Mouse (Mus musculus) gastrocnemius, postnatal 36 days (tissue): ENCODE results near the gene Bricd5. TPM values are rescaled to one million over a fixed set of nuclear protein-coding genes. Genes with fewer than 3 reads are reported as not detected.
A peak's percentile ranks its signal among the peaks of the same experiment; 100 is the strongest.

ENCODE experiments used
- DNase-seq, 2 experiments: peaks; one replicate each; pipeline ENCODE4 v3.0.0; 2022
- intact Hi-C: fragments of 180-260 bp; cut with DNase I; formaldehyde crosslinking; loops from one replicate; pipeline ENCODE4 v1.15.1; 2025
- total RNA-seq, 2 experiments: library from RNA; stranded (reverse); gene quantifications; 2 replicates each; pipeline ENCODE4 v1.2.3; 2021

Gene Bricd5
- total RNA-seq, 2 experiments from 2014 or later = 0.26 TPM; not detected in 1

- DNase-seq = no peak
- intact Hi-C loops = no loop called here
These were observed 6.6 kb downstream of the Bricd5 start for GRCm38 (mm10) chr17:24480201-24480826.

DNA sequence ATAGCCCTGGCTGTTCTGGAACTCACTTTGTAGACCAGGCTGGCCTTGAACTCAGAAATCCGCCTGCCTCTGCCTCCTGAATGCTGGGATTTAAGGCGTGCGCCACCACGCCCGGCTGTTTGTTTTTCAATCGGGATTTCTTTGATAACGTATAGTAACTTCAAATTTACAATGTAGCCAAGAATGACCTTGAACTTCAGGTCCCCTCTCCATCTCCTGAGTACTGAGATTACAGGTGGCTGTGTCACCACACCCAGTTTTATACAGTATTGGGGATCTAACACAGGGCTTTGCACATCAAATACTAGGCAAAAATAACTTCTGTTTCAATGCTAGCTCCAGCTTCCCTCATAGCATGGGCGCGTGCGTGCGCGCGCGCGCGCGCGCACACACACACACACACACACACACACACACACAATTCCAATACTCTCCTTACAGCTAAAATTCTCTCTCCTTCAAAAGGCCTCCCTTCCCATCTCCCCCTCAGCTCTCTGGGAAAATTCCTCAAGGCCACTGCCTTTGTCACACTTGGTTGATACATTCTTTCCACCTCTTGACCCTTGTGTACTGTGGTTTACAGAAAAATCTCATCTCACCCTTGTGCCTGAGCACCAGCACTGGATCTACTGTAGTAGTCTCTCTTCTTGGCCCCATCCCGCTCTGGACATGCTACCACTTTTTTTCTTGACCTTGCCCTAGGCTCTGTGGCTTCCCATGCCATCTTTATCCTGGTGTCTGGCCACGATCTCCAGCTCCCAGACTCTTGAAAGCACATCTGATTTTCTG lies 7.5 kb downstream of the Bricd5 start:
- DNase-seq = no peak
- intact Hi-C loops = no loop called here

- intact Hi-C loops = no loop called here
- no peak for DNase-seq
These were observed 9.8 kb downstream of the Bricd5 start for GRCm38 (mm10) chr17:24483495-24483894.

DNA sequence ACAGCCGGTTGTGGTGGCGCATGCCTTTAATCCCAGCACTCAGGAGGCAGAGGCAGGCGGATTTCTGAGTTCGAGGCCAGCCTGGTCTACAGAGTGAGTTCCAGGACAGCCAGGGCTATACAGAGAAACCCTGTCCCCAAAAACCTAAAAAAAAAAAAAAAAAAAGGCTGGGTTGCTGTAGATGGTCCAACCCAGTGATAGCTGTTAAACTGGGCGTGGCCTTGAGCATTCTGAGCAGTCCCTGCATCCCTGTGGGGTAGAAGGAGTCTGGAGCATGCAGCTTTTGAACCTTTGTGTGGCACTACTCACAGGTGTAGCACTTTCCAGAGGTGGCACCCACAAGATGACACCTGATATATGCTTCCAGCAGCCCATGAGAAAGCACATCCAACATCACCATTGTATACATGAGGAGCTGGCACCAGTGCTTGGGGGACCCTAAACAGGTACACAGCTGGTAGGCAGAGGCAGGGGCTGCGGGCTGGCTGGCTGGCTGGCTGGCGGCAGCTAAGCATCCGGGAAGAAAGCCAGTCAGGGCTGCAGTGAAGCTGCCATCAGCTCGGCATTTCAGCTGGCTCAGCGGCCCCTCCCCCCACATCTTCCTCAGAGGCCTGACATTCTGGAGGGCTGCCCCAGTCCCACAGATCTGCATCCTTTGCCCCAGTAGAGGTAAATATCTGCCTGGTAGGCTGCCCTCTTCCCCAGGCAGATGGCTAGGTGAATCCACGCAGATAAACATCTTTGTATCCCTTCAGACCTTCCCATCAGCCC lies 11.6 kb downstream of the Bricd5 start:
- intact Hi-C loops = no loop called here
- DNase-seq = peak in 1 of 2 experiments; percentile 18

GRCm38 (mm10) chr17:24488186-24488661 lies 14.5 kb downstream of the Bricd5 start, which contains the start of gene Caskin1:
Caskin1 (plus strand) TSS chr17:24488601.
- no peak for DNase-seq
- intact Hi-C loops = no loop called here

DNA sequence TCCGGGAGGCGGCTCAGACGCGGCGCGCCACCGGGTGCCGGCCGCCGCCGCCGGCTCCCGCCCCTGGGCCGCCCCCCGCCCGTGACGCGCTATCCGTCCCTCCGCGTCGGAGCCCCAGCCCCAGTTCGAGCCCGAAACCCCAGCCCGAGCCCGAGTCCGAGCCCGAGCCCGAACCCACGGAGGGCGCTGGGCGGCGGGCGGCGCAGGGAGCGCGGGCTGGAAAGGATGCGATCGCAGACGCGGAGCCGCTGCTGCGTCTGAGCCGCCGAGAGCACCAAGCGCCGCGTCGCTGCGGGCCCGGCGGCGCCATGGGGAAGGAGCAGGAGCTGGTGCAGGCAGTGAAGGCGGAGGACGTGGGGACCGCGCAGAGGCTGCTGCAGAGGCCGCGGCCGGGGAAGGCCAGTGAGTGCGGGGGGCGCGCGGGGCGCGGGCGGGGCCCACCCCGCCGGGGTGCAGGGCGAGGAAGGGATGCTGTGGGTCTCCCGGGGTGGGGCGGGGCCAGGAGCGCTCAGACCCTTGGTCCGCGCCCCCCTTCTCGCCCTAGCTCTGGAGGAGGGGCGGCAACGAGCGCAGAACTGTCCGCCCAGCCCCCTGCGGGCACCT lies 15.1 kb downstream of the Bricd5 start:
- intact Hi-C loops = no loop called here
- DNase-seq = no peak

GRCm38 (mm10) chr17:24489265-24490030 lies 15.8 kb downstream of the Bricd5 start:
- no peak for DNase-seq
- intact Hi-C loops = no loop called here

GRCm38 (mm10) chr17:24490399-24490798 lies 16.7 kb downstream of the Bricd5 start:
- intact Hi-C loops = no loop called here
- DNase-seq = no peak

GRCm38 (mm10) chr17:24494627-24495335 lies 21.1 kb downstream of the Bricd5 start:
- intact Hi-C loops = no loop called here
- no peak for DNase-seq

DNA sequence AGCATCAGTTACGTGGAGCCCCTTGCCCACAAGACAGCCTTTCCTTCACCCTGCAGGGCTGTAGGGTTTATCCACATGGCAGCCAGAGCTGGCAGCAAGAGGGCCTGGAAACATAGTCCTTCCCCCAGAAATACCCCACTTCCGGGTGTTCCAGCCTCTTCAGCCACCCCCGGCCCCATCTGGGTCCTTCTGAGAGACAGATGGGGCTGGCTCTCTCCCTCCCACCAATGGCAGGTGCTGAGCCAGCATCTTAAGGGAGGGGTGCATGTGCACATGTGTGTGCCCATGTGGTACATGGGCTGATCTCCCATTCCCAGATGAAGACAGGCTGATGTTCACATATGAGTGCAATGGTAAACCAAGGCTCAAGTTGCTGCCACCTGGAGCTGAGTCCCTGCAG lies 21.8 kb downstream of the Bricd5 start:
- intact Hi-C loops = no loop called here
- DNase-seq = no peak

DNA sequence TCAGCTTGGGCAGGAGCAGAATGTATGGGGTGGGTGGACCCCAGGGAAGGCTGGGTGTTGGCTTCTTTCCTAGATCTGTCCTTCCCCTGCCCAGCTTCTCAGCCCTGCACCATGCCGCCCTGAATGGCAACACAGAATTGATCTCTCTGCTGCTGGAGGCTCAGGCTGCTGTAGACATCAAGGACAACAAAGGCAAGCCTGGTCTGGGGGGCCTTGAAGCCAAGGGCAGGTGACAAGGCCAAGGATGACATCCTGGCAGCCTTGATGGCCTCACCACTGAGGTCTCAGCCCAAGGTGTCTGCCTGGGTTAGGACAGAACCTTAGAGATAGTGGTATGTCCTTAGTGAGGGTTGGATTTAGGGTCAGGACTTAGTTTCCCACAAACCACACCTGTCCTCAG lies 22.3 kb downstream of the Bricd5 start:
- no peak for DNase-seq
- intact Hi-C loops = loop anchor here (2.0 kb wide), 1 partner anchor 15 kb away; no protein-coding TSS in a partner anchor

DNA sequence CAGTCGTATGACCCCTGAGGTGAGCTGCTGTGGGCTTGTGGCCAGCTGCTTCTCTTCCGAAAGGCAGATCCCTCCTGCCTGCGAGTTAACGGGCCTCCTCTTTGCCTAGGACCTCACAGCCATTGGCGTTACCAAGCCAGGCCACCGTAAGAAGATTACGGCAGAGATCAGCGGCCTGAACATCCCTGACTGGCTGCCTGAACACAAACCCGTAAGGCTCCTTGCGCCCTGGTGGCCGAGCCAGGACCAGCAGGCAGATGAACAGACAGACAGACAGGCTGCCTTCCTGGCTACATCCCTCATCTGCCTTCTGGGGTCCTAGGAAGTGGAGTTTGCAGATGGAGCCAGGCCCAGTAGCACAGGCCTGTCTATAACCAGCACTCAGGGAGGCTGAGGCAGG lies 28.5 kb downstream of the Bricd5 start:
- no peak for DNase-seq
- intact Hi-C loops = no loop called here

DNA sequence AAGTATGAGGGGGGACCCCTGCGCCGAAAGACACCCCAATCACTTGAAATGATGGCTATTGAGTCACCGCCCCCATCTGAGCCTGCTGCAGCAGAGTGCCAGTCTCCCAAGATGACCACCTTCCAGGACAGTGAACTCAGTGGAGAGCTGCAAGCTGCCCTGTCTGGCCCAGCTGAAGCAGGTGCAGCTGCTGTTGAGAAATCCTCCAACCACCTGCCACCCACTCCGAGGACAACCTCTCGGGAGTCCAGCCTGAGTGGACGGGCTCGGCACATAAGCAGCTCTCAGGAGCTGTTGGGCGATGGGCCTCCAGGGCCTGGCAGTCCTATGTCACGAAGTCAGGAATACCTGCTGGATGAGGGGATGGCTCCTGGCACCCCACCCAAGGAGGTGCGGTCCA lies 30.4 kb downstream of the Bricd5 start:
- intact Hi-C loops = no loop called here
- DNase-seq = no peak

GRCm38 (mm10) chr17:24505286-24505955 lies 31.7 kb downstream of the Bricd5 start:
- no peak for DNase-seq
- intact Hi-C loops = no loop called here

GRCm38 (mm10) chr17:24506332-24507070 lies 32.8 kb downstream of the Bricd5 start:
- intact Hi-C loops = no loop called here
- peak in 1 of 2 experiments; percentile 43 for DNase-seq

DNA sequence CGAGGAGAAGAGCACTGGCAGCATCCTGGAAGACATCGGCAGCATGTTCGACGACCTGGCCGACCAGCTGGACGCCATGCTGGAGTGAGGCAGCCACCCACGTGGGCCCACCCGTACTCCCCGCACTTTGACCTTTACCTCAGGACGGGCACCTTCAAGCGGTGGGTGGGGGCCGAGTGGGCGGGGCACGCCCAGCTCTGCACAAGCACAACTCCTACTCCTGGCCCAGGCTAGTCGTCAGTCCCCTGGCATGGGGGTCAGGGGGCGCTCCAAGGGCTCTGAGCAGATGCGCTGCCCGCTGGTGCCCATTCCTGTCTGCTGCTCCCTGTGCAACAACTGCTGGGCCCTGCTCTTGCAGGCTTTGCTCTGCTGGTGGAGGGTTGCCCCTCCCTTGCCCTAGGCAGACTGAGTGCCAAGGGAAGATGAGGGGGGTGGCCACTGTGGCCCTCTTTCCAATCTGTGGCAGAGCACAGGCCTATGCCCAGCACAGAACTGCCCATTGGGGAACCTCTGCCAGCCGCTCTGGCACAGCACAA lies 33.5 kb downstream of the Bricd5 start:
- DNase-seq = no peak
- intact Hi-C loops = no loop called here

- intact Hi-C loops = no loop called here
These were observed 34.2 kb downstream of the Bricd5 start for GRCm38 (mm10) chr17:24507806-24508460.

More at GRCm38 (mm10) chr17:24507806-24508460, 34.2 kb downstream of the Bricd5 start:
- no peak for DNase-seq
